Mouse (Mus musculus) cerebellum, adult 11-12 months (tissue): ENCODE data around the gene Gipc1.
A peak's percentile ranks its signal among the peaks of the same experiment; 100 is the strongest.

Experiments
- DNase-seq: peaks from one replicate; pipeline ENCODE4 v3.0.0; 2022

The Gipc1 gene

DNA sequence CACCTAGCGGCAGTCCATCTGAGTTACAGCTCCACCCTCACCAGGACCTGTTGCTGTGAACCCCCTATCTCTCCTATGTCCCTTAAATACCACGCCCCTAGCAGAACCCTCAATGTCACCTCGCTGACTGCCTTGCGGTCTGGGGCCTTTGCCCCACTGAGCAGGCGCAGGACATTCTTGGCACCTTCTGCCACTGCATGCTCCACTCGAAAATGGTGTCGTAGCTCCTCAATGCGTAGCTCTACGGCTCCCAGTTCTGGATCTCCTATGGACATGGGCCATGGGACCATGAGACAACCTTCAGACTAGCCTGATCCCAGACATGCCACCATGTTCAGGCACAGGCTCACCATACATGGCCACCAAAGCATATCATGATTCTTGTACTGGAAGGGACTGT, 32.0 kb downstream of the Gipc1 start:
- no peak for DNase-seq

DNA sequence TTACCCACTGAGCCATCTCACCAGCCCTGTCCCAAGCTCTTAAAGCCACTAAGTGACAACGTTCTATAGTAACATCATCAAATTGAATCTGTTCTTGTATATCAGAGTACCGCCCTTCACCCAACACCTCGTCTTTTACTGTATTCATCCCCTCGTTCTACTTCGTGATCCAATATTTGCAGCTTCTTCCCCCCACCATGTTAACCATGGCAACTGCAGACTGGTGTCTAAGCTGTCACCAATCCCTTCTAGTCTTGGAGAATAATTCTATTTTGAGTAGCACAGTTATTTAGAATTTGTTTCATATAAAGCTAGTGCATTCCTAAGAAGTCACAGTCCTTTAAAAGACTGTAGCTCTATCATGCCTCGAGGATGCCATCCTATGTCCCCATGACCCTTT, 36.8 kb downstream of the Gipc1 start:
- no peak for DNase-seq

DNA sequence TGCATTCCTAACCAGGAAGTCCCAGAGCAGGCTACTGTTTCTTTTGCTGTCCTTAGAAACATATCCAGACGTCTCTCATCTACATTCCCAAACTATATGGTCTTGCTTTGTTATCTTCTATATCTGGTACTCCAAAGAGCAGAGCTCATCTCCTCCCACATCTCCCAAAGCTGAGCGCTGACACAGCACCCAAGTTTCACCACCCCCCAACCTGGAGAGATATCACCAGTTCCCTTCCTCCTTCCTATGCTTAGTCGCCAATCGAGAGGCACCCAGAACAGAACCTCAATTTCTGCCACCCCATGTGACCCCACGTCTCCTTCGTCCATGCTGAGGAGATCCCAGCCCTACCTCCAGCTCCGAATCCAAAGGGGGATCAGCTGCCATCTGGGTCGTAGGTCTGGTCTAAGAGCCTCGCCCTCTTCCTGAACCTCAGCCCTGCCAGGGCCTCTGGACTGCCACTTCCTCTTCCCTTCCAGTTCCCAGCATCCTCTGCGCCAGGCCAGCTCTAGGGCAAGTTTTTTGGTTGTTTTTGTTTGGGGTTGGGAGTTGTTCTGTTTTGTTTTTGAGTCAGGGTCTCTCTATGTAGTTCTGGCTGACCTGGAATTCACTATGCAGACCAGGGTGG, 41.2 kb downstream of the Gipc1 start:
- DNase-seq: no peak

DNA sequence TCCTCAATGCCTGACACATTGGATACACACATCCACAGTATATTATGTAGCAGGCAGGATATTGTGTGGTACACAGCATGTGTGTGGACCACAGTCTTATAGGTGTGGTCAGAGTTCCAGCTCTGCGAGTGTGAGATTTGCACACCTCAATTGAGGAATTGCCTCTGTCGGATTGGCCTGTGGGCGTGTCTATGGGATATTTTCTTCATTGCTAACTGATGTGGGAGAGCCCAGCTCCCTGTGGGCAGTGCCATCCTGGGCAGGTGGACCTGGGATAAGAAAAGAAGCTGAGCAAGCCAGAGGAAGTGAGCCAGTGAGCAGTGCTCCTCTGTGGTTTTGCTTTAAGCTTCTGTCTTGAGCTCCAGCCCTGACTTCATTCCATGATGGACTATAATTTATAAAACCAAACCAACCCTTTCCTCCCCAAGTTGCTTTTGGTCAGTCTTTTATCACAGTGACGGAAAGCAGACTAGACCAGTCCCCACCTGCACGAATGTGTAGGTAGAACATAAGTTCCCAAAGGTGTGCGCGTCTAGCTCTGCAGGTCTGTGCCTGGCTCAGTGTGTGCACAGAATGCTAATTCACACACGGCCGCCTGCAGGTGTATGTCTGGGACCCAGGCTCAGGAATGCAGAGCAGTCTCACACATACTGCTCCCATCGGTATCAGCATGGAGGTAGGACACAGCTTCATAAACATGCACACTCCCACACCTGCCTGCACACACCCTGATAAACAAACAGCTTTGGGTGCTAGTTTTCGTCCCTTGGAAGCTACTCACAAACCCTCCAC, 42.1 kb downstream of the Gipc1 start:
- DNase-seq: no peak

DNA sequence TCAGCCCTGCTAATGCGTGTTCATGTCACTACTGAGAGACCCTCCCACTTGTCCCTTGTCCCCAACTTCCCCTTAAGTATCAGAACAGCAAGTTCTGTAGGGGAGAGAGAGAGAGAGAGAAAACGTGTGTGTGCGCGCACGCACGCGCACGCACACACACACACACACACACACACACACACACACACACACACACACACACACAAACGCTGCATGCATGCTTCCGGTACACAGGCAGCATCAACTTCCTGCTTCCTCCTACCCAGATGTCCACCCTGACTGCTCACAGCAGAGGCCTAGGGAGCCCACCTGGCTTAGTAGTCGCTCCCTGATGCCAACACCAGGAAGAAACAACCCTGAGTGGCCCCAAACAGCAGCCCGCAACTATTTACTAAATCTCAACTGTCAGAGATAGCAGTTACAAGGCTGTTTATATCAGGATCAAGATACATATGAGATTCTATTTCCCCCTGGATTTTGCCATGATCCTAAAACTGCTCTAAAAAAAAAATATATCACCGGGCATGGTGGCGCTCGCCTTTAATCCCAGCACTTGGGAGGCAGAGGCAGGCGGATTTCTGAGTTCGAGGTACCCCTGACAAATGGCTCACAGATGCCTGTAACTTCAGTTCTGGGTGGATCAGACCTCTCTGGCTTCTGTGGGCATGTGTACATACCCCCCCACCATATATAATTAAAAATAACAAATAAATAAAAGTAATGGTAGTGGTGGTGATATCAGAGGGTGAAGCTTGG, 43.1 kb downstream of the Gipc1 start:
- DNase-seq: no peak

DNA sequence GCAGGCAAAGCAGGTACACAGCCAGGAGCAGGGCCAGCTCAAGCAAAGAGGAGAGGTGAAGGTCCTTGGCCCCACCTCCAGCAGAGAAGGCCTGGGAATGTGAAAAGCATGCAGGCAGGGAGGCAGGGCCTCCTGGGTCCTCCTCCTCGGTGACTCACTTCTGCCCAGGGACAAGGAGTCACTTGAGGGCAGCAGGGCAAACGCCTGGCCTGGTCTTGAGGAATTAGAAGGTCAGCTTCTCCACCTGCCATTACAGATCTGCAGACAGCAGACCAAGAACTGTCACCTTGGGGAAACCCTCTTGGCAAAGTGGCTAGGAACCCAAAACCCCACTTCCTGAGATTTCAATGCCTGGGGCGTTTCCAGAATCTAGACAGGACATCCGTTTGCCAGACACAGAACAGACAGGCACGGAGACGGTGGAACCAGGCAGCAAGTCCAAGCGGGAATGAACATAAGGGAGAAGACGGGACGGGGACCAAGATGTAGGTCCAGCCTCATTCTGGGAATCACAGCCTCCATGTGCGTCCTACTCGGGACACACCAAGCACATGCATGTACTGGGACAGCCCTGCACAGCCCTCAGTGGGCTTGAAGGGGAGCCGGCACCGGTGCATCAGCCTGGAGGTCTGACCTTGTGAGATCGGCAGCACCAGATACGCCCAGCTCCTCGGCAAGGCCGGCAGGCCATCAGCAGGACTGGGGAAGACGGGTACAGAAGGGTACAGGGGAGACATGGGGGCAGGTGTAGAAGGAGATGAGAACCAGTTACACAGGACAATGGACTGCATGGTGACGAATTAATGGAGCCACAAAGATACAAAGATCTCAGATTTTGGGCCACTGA, 45.1 kb downstream of the Gipc1 start:
- peak; percentile 36 for DNase-seq

DNA sequence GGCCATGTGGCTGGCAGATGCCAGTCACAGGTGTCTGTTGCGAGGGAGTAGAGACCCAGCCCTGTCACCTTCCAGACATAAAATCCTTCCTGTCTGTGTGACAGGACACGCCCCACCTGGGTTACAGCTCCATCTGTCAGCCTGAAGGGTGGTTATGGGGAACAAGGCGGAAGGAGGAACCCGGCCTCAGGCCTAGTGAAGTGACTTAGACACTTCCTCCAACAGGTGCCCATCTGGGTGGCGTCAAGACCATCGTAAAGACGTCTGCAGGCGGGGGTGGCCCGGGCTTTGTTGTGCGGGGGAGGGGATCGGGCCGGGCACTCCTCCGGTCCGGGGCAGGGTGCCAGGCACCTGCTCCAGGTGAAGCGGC, 45.8 kb downstream of the Gipc1 start:
- DNase-seq: peak; percentile 75

DNA sequence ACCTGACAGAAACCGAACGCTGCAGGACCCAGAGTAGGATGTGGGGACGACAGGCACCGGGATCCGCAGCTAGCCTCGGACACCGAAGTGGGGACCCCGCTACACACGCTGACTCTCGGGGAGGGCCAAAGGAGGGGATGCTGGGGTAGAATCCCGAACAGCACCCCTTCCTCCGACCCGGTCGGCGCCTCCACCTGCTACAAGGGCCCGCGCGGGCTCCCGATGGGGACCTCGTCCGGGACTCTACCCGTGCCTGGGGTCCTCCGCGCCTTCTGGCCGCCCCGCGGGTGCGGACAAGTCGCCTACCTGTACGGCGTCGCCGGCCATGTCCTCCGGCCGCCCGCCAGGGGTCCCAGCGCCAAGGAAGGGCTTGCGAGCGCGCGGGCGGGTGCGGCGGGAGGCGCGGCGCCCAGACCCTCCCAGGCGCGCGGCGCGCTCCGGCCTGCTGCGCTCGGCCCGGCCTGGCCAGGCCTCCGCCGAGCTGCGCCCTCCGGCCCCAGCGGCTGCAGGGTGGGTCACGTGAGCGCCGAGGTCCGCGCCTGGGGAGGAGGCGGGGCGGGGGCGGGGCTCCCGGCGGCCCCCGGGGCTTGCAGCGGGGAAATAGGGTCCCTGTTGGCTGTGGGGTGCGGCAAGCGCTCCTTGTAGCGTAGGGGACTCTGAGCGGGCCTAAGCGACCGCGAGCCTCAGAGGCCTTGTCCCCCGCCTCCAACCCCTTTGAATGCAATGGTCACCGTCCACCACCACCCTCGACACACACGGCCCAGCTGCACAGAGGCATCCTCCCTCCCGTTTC, 46.4 kb downstream of the Gipc1 start, which contains the start of gene Pkn1:
TSS of gene Pkn1 (minus strand) at position 519 of the 793 bp plus-strand sequence.
- peak; percentile 77 for DNase-seq

DNA sequence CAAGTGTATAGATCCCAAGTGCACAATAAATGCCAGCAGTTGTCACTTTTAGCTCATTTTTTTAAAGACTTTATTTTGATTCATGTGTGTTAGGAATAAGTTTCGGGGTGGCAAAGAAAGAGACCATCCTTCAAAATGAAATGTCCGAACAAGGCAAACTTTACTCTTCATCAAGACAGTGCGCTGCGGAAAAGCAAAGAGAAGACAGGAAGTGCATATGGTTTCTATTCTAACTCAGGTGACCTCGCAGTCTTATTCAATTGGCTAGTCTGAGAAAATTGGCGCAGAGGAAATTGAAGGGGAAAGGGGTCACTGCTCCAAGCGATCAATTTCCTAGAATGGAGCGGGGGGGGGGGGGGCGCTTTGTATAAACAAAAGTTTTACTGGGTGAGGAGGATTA, 47.1 kb downstream of the Gipc1 start:
- DNase-seq: no peak

DNA sequence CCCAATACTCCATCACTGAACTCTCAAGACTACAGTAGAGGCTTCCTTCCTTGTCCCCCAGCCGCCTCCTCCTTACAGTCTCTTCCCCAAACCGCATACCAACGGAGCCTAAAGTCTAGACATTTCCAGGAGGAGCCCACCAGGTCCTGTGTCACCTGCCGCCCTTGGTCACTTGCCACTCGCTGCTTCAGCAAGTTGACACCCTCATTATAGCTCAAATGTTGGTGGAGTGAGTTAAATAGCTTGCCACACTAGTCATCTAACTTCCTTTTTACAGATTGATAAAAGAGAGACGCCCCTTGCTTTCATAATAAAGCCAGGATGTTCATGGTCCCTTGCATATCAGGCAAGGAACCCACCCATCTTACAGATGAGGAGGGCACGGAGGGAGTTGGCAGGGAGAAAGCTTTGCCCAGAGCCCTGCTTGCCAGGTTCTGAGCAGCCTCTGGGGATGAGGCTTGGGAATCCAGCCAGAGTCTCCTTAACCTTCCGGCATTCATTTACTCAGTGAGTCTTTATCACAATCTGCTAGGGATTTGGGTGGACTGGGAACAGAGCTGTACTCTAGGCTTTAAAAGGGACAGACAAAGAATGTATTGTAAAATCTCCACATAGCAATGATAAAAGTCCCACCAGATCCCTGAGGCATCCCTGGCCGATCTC, 48.1 kb downstream of the Gipc1 start:
- DNase-seq: no peak

DNA sequence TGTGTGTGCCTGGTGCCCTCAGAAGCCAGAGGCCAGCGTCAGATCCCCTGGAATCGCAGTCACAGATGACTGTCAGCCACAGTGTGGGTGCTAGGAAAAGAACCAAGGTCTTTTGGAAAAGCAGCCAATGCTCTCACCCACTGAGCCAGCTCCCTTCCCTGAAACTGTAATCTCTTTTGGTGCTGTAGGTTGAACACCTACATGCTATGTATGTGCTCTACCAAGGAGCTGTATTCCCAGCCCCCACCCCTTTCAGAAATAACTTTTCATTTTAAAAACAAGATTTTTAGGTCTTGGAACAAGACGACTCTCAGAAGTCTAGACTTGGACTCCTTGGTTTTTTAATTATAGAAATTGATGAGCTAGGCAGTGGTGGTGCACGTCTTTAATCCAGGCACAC, 50.9 kb downstream of the Gipc1 start:
- no peak for DNase-seq

DNA sequence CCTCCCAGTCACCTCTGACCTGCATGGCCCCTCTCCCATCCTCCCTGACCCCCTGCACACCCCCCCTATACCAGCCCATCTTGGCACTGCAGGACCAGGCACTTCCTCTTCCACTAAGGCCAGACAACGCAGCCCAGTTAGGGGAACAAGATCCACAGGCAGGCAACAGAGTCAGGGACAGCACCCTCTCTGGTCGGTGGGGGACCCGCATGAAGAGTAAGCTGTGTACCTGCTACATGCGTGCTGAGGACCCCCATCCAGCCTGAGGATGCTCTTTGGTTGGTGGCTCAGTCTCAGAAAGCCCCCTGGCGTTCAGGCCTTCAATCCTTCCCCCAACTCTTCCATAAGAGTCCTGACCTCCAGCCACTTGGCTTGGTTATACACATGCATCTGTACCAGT, 53.9 kb downstream of the Gipc1 start:
- DNase-seq: no peak

DNA sequence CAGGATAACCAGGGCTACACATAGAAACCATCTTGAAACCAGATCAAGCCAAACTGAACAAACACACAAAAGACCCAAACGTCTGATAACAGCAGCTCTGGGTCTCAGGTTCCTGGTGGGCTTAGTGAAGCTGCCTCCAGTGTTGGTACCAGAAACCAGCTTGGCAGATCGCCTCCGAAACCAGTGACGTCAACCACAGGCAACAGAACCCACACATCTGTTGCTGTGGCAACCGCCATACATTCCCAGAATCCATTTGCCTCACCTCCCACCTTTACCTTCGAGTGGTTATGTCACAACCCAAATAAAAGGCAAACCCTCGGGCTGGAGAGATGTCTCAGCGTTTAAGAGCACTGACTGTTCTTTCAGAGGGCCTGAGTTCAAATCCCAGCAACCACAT, 55.1 kb downstream of the Gipc1 start:
- DNase-seq: no peak
